Mouse (Mus musculus) forebrain, embryonic 13.5 days (tissue): ENCODE measurements around the gene Cd209g. TPM values are rescaled to one million over a fixed set of nuclear protein-coding genes. Genes with fewer than 3 reads are reported as not detected.
"Not testable (repeated sequence)": the region's sequence is repeated elsewhere in the genome, so short reads cannot be mapped to it uniquely, and the experiment has no call there.

Experiments used
- ATAC-seq: fragments of 200-750 bp; cut with Nextera tagmentation; 2 replicates; pipeline ENCODE4 v1.8.0; 2017
- H3K27ac ChIP-seq: fragments of 300-500 bp; sonication (generic); 2 replicates; pipeline ENCODE4 v1.5.1; 2015; ENCODE audit warnings: inconsistent platforms, mild to moderate bottlenecking, moderate library complexity
- H3K27me3 ChIP-seq: fragments of 300-500 bp; sonication (generic); 2 replicates; pipeline ENCODE4 v1.6.1; 2015; ENCODE audit warnings: mild to moderate bottlenecking, inconsistent platforms
- H3K36me3 ChIP-seq: fragments of 300-500 bp; sonication (generic); 2 replicates; pipeline ENCODE4 v1.6.1; 2015; ENCODE audit warnings: mild to moderate bottlenecking, inconsistent platforms; ENCODE audit not compliant: poor library complexity, severe bottlenecking
- H3K4me1 ChIP-seq: fragments of 300-500 bp; sonication (generic); 2 replicates; pipeline ENCODE4 v1.6.1; 2015; ENCODE audit warnings: inconsistent platforms
- H3K4me2 ChIP-seq: fragments of 300-500 bp; sonication (generic); 2 replicates; pipeline ENCODE4 v1.6.1; 2015; ENCODE audit warnings: inconsistent platforms, mild to moderate bottlenecking, moderate library complexity
- H3K4me3 ChIP-seq: fragments of 300-500 bp; sonication (generic); 2 replicates; pipeline ENCODE4 v1.5.1; 2015; ENCODE audit warnings: mild to moderate bottlenecking, inconsistent platforms
- H3K9ac ChIP-seq: fragments of 300-500 bp; sonication (generic); 2 replicates; pipeline ENCODE4 v1.6.1; 2015; ENCODE audit warnings: mild to moderate bottlenecking, inconsistent platforms
- H3K9me3 ChIP-seq: fragments of 300-500 bp; sonication (generic); replicated peaks from 2 replicates; pipeline ENCODE4 v1.6.1; 2016; ENCODE audit warnings: inconsistent platforms
- WGBS: fragments of 180-500 bp; shearing (Covaris S2); methylation state at CpG from one replicate; pipeline ENCODE4 v1.1.7; 2015; 5-methylcytosine and 5-hydroxymethylcytosine counted together
- polyA plus RNA-seq: library from polyadenylated mRNA; unstranded; fragments of >200 nt; fragmentation: Nextera tagmentation; extraction: Ambion mirVana; gene quantifications from 2 replicates; pipeline ENCODE4 v1.2.1, GENCODE M21; 2015

Cd209g gene
- polyA plus RNA-seq, result not detected in 2 replicates

GRCm38 (mm10) chr8:4133798-4134197 lies at the start of gene Cd209g:
Gene Cd209g, plus strand, starts transcription at chr8:4134098.
- H3K36me3 ChIP-seq, result no peaks in the 10 kb centered on the region
- H3K27ac ChIP-seq, result no peak within 1 kb of the TSS
- no peak within 1 kb of the TSS for H3K4me2 ChIP-seq
- no peak for ATAC-seq
- 91% methylated on average over 10 of the region's 10 CpGs for WGBS
- no peak within 1 kb of the TSS for H3K9ac ChIP-seq
- H3K27me3 ChIP-seq, result no peaks in the 10 kb centered on the region
- no peaks in the 10 kb centered on the region for H3K9me3 ChIP-seq
- H3K4me1 ChIP-seq, result no peaks in the 10 kb centered on the region
- no peak within 1 kb of the TSS for H3K4me3 ChIP-seq

- H3K4me2 ChIP-seq, H3K27ac ChIP-seq, H3K27me3 ChIP-seq, H3K36me3 ChIP-seq, H3K4me3 ChIP-seq, H3K9ac ChIP-seq, H3K9me3 ChIP-seq, H3K4me1 ChIP-seq: not testable (repeated sequence)
- 0 out of 2 replicates have a peak, but pooled peaks have one; percentile 13 for ATAC-seq
- 40% methylated on average over 33 of the region's 33 CpGs for WGBS
Observed at GRCm38 (mm10) chr8:4087180-4087722, 46.6 kb upstream of the Cd209g start.

GRCm38 (mm10) chr8:4088514-4088913 lies 45.4 kb upstream of the Cd209g start:
- H3K27ac ChIP-seq, H3K4me1 ChIP-seq, H3K36me3 ChIP-seq, H3K9me3 ChIP-seq, H3K27me3 ChIP-seq, H3K9ac ChIP-seq, ATAC-seq, H3K4me3 ChIP-seq, H3K4me2 ChIP-seq: not testable (repeated sequence)
- WGBS, result 90% methylated on average over 3 of the region's 3 CpGs

GRCm38 (mm10) chr8:4105735-4106134 lies 28.2 kb upstream of the Cd209g start, which contains the start of gene Cd209f:
Gene Cd209f, minus strand, starts transcription at chr8:4105835.
- ATAC-seq, H3K27me3 ChIP-seq, H3K4me3 ChIP-seq, H3K36me3 ChIP-seq, H3K4me2 ChIP-seq, H3K9ac ChIP-seq, H3K4me1 ChIP-seq, H3K9me3 ChIP-seq, H3K27ac ChIP-seq: not testable (repeated sequence)
- 77% methylated on average over 2 of the region's 2 CpGs for WGBS

- 12% methylated on average over 12 of the region's 12 CpGs for WGBS
- no peak overlapping the region for H3K9ac ChIP-seq
- no peak overlapping the region for H3K4me3 ChIP-seq
- ATAC-seq, result peak; percentile 77; the same call in 1 of the 2 replicates
- no peaks in the 10 kb centered on the region for H3K36me3 ChIP-seq
- H3K27ac ChIP-seq, result no peak overlapping the region
- H3K9me3 ChIP-seq, result no peaks in the 10 kb centered on the region
- H3K27me3 ChIP-seq, result no peaks in the 10 kb centered on the region
- no peaks in the 10 kb centered on the region for H3K4me1 ChIP-seq
- peak overlapping the region; percentile 27; the same call in 1 of the 2 replicates for H3K4me2 ChIP-seq
Observed at GRCm38 (mm10) chr8:4139660-4140646, 6.1 kb downstream of the Cd209g start.

GRCm38 (mm10) chr8:4141721-4142120 lies 7.8 kb downstream of the Cd209g start:
- Histone ChIP-seq H3K4me3 (no peak overlapping the region), H3K27ac (no peak overlapping the region), H3K9ac (no peak overlapping the region), H3K27me3 (no peaks in the 10 kb centered on the region), H3K4me1 (no peaks in the 10 kb centered on the region), H3K36me3 (no peaks in the 10 kb centered on the region), H3K4me2 (no peak overlapping the region), H3K9me3 (no peaks in the 10 kb centered on the region)
- 61% methylated on average over 3 of the region's 3 CpGs for WGBS
- no peak for ATAC-seq

GRCm38 (mm10) chr8:4147272-4147671 lies 13.4 kb downstream of the Cd209g start:
- no peak overlapping the region for H3K9ac ChIP-seq
- H3K27ac ChIP-seq, result no peak overlapping the region
- H3K4me3 ChIP-seq, result no peak overlapping the region
- H3K27me3 ChIP-seq, result no peaks in the 10 kb centered on the region
- 21% methylated on average over 1 of the region's 1 CpGs for WGBS
- no peak overlapping the region for H3K4me2 ChIP-seq
- ATAC-seq, result no peak
- no peaks in the 10 kb centered on the region for H3K36me3 ChIP-seq
- H3K9me3 ChIP-seq, result peaks cover 9% of the 10 kb centered on the region; the same call in 1 of the 2 replicates
- H3K4me1 ChIP-seq, result no peaks in the 10 kb centered on the region

- Histone ChIP-seq H3K9me3 (0 out of 2 replicates have a peak, but pooled peaks cover 6% of the 10 kb centered on the region), H3K4me3 (no peak overlapping the region), H3K9ac (no peak overlapping the region), H3K4me1 (no peaks in the 10 kb centered on the region), H3K36me3 (no peaks in the 10 kb centered on the region), H3K27me3 (no peaks in the 10 kb centered on the region; the same call in 1 of the 2 replicates), H3K4me2 (no peak overlapping the region), H3K27ac (no peak overlapping the region)
- ATAC-seq, result no peak
Observed at GRCm38 (mm10) chr8:4154878-4155277, 21.0 kb downstream of the Cd209g start.

- WGBS, result 63% methylated on average over 4 of the region's 4 CpGs
- no peak for ATAC-seq
Observed at GRCm38 (mm10) chr8:4162786-4163185, 28.9 kb downstream of the Cd209g start.

GRCm38 (mm10) chr8:4165176-4165851 lies 31.4 kb downstream of the Cd209g start:
- no peak for ATAC-seq
- Histone ChIP-seq H3K4me1 (peaks cover 31% of the 10 kb centered on the region), H3K27ac (peak overlapping the region; percentile 72), H3K4me2 (peak overlapping the region; percentile 60), H3K9me3 (no peaks in the 10 kb centered on the region), H3K27me3 (no peaks in the 10 kb centered on the region), H3K9ac (peak overlapping the region; percentile 68), H3K36me3 (0 out of 2 replicates have a peak, but pooled peaks cover 2% of the 10 kb centered on the region), H3K4me3 (peak overlapping the region; percentile 73)
- 5% methylated on average over 12 of the region's 13 CpGs for WGBS

More at GRCm38 (mm10) chr8:4162786-4163185, 28.9 kb downstream of the Cd209g start:
- no peak overlapping the region for H3K4me2 ChIP-seq
- H3K27ac ChIP-seq, result no peak overlapping the region
- no peak overlapping the region for H3K9ac ChIP-seq
- no peaks in the 10 kb centered on the region for H3K27me3 ChIP-seq
- no peaks in the 10 kb centered on the region for H3K9me3 ChIP-seq
- no peak overlapping the region for H3K4me3 ChIP-seq
- H3K36me3 ChIP-seq, result no peaks in the 10 kb centered on the region
- peaks cover 13% of the 10 kb centered on the region for H3K4me1 ChIP-seq

- Histone ChIP-seq H3K27ac (peak within 1 kb of the TSS; percentile 72), H3K27me3 (no peaks in the 10 kb centered on the region), H3K9me3 (no peaks in the 10 kb centered on the region), H3K9ac (peak within 1 kb of the TSS; percentile 89), H3K36me3 (0 out of 2 replicates have a peak, but pooled peaks cover 2% of the 10 kb centered on the region), H3K4me2 (peak within 1 kb of the TSS; percentile 76), H3K4me1 (peaks cover 31% of the 10 kb centered on the region), H3K4me3 (peak within 1 kb of the TSS; percentile 73)
- peak; percentile 98 for ATAC-seq
- WGBS, result 2% methylated on average over 40 of the region's 51 CpGs
Observed at GRCm38 (mm10) chr8:4165852-4166751, 32.2 kb downstream of the Cd209g start, which contains the start of gene Evi5l. Gene Evi5l, plus strand, starts transcription at chr8:4166567.
